Mouse (Mus musculus) duodenum, adult 2 months (tissue): ENCODE data around the gene Gabpa. TPM values are rescaled to one million over a fixed set of nuclear protein-coding genes. Genes with fewer than 3 reads are reported as not detected.

Source experiments
- polyA plus RNA-seq: library from polyadenylated mRNA; depleted of rRNA; stranded (reverse); fragments of >200 nt; gene quantifications from 2 replicates; pipeline ENCODE4 v1.2.3, GENCODE M21; 2012; ENCODE audit warnings: low replicate concordance; rRNA removed

The Gabpa gene
- polyA plus RNA-seq: 2.0 TPM in 2 replicates

DNA sequence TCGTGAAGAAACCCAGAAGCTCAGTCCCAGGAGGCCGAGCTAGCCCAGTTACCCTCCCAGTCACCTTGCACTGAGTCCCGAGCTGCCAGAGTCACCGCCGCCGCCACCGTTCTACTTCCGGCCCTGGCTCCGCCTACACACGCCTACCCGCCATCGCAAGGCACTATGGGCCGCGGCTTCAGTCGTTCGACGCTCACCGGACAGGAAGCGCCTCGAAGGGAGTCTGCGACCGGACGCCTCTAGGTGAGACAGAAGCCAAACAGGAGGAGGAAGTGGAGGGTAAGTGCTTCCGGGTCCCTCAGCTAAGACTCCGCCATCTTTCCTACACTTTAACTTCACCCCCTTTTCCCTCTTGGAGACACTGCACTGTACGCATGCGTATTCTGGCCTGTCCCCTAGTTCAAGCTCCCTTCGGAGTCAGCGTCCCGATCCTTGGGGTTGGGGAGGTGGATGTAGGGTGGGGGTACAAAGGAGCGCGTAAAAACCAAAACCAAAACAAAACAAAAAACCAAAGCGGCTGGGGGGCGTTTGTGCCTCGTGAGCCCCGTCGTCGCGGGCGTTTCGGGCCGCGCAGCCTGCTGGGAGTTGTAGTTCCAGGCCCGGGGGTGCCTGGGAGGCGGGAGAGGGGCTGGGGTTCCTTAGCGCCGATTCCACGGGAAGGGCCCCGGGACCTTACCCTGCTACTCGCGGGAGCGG is at the start of gene Gabpa:
Gene Gabpa (plus strand): TSS at position 181 of the 696 bp plus-strand sequence.

DNA sequence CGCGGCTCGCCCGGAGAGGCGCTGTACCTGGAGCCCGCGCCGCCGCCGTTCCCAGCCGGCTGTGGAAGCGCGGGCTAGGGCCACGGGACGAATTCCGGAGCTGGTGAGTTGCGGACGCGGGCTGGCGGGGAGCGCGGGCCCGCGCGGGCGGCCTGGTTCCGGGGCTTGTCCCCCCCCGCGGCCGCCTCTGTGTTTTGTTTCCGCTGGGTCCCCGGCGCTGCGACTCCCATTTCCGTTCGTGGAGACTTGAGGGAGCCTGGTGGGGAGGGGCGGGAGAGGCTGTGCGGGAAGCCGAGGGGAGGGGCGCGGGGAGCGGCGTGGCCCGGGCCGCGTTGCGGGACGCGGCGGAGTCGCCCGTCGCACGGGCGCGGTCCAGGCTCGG is 707 bp downstream of the Gabpa start, which contains the start of gene Atp5j:
Gene Atp5j (minus strand): TSS at position 185 of the 382 bp plus-strand sequence.

Other genes starting within 250 kb of the Gabpa start
- 2.5 and 7.5 TPM in 2 replicates for gene Mrpl39, start 99.2 kb upstream of the Gabpa start, polyA plus RNA-seq
- 1.1 and 2.4 TPM in 2 replicates for gene Jam2, start 60.8 kb upstream of the Gabpa start, polyA plus RNA-seq
- gene Atp5j, start 700 bp downstream of the Gabpa start, polyA plus RNA-seq: 115 and 198 TPM in 2 replicates